Mouse (Mus musculus) lung, embryonic 15.5 days (tissue): ENCODE data around the gene Thumpd2. TPM values are rescaled to one million over a fixed set of nuclear protein-coding genes. Genes with fewer than 3 reads are reported as not detected.

ENCODE experiments used
- ATAC-seq: fragments of 200-750 bp; cut with Nextera tagmentation; 2 replicates; pipeline ENCODE4 v1.8.0; 2017; ENCODE audit warnings: moderate number of reproducible peaks, borderline replicate concordance; ENCODE audit not compliant: low FRiP score, low TSS enrichment; ENCODE audit errors: extremely low read depth
- H3K27ac ChIP-seq: fragments of 300-500 bp; sonication (generic); 2 replicates; pipeline ENCODE4 v1.5.1; 2015; ENCODE audit warnings: moderate library complexity, mild to moderate bottlenecking, inconsistent platforms
- H3K27me3 ChIP-seq: fragments of 300-500 bp; sonication (generic); 2 replicates; pipeline ENCODE4 v1.6.1; 2015; ENCODE audit warnings: inconsistent platforms
- H3K36me3 ChIP-seq: fragments of 300-500 bp; sonication (generic); 2 replicates; pipeline ENCODE4 v1.6.1; 2015; ENCODE audit warnings: inconsistent platforms
- H3K4me1 ChIP-seq: fragments of 300-500 bp; sonication (generic); 2 replicates; pipeline ENCODE4 v1.6.1; 2015; ENCODE audit warnings: inconsistent platforms
- H3K4me2 ChIP-seq: fragments of 300-500 bp; sonication (generic); 2 replicates; pipeline ENCODE4 v1.6.1; 2015; ENCODE audit warnings: inconsistent platforms, mild to moderate bottlenecking, moderate library complexity
- H3K4me3 ChIP-seq: fragments of 300-500 bp; sonication (generic); 2 replicates; pipeline ENCODE4 v1.5.1; 2015; ENCODE audit warnings: mild to moderate bottlenecking, inconsistent platforms
- H3K9ac ChIP-seq: fragments of 300-500 bp; sonication (generic); 2 replicates; pipeline ENCODE4 v1.6.1; 2015; ENCODE audit warnings: inconsistent platforms
- H3K9me3 ChIP-seq: fragments of 300-500 bp; sonication (generic); 2 replicates; pipeline ENCODE4 v1.6.1; 2016; ENCODE audit warnings: inconsistent platforms
- WGBS: fragments of 180-500 bp; shearing (Covaris S2); methylation state at CpG from one replicate; pipeline ENCODE4 v1.1.7; 2015; 5-methylcytosine and 5-hydroxymethylcytosine counted together
- polyA plus RNA-seq: library from polyadenylated mRNA; unstranded; fragments of >200 nt; fragmentation: Nextera tagmentation; extraction: Ambion mirVana; gene quantifications from 2 replicates; pipeline ENCODE4 v1.2.1, GENCODE M21; 2015

Gene Thumpd2
- polyA plus RNA-seq, 1 experiment from 2014 or later = 16.2 TPM

- Histone ChIP-seq H3K9me3 (no peaks in the 10 kb centered on the region), H3K9ac (no peak overlapping the region)
- WGBS = 90% methylated on average over 6 of the region's 6 CpGs
Measured at GRCm38 (mm10) chr17:81027331-81027730, 37.6 kb downstream of the Thumpd2 start.

GRCm38 (mm10) chr17:81017132-81017531 lies 47.8 kb downstream of the Thumpd2 start:
- H3K4me1 ChIP-seq = peaks cover 9% of the 10 kb centered on the region; the same call in 1 of the 2 replicates
- no peaks in the 10 kb centered on the region for H3K27me3 ChIP-seq
- H3K4me3 ChIP-seq = no peak overlapping the region
- H3K9me3 ChIP-seq = no peaks in the 10 kb centered on the region
- no peak overlapping the region for H3K4me2 ChIP-seq
- no peaks in the 10 kb centered on the region for H3K36me3 ChIP-seq
- WGBS = 61% methylated on average over 1 of the region's 1 CpGs
- ATAC-seq = no peak
- H3K27ac ChIP-seq = no peak overlapping the region
- H3K9ac ChIP-seq = no peak overlapping the region

More at GRCm38 (mm10) chr17:81027331-81027730, 37.6 kb downstream of the Thumpd2 start:
- Histone ChIP-seq H3K4me1 (no peaks in the 10 kb centered on the region), H3K4me2 (no peak overlapping the region), H3K36me3 (peaks cover 50% of the 10 kb centered on the region), H3K27me3 (no peaks in the 10 kb centered on the region), H3K27ac (no peak overlapping the region), H3K4me3 (no peak overlapping the region)
- ATAC-seq = no peak

GRCm38 (mm10) chr17:81015814-81016447 lies 49.0 kb downstream of the Thumpd2 start:
- Histone ChIP-seq H3K4me1 (peaks cover 18% of the 10 kb centered on the region; the same call in 1 of the 2 replicates), H3K9ac (no peak overlapping the region), H3K9me3 (no peaks in the 10 kb centered on the region), H3K4me3 (no peak overlapping the region), H3K27me3 (no peaks in the 10 kb centered on the region), H3K4me2 (no peak overlapping the region), H3K36me3 (no peaks in the 10 kb centered on the region), H3K27ac (peak overlapping the region; percentile 9; the same call in 1 of the 2 replicates)
- peak; percentile 69 for ATAC-seq
- WGBS = 33% methylated on average over 4 of the region's 4 CpGs

GRCm38 (mm10) chr17:81010844-81011685 lies 53.8 kb downstream of the Thumpd2 start:
- peaks cover 13% of the 10 kb centered on the region; the same call in 1 of the 2 replicates for H3K4me1 ChIP-seq
- H3K9ac ChIP-seq = no peak overlapping the region
- H3K36me3 ChIP-seq = no peaks in the 10 kb centered on the region
- H3K27ac ChIP-seq = peak overlapping the region; percentile 21; the same call in 1 of the 2 replicates
- H3K9me3 ChIP-seq = no peaks in the 10 kb centered on the region
- 57% methylated on average over 18 of the region's 18 CpGs for WGBS
- H3K4me3 ChIP-seq = no peak overlapping the region
- no peak for ATAC-seq
- no peaks in the 10 kb centered on the region for H3K27me3 ChIP-seq
- no peak overlapping the region for H3K4me2 ChIP-seq

- Histone ChIP-seq H3K9ac (no peak overlapping the region), H3K9me3 (no peaks in the 10 kb centered on the region), H3K4me2 (no peak overlapping the region), H3K36me3 (no peaks in the 10 kb centered on the region), H3K27ac (no peak overlapping the region), H3K4me1 (peaks cover 13% of the 10 kb centered on the region; the same call in 1 of the 2 replicates), H3K27me3 (no peaks in the 10 kb centered on the region), H3K4me3 (no peak overlapping the region)
- WGBS = 73% methylated on average over 3 of the region's 3 CpGs
- ATAC-seq = no peak
Measured at GRCm38 (mm10) chr17:81010199-81010598, 54.7 kb downstream of the Thumpd2 start.

- 74% methylated on average over 10 of the region's 10 CpGs for WGBS
- H3K4me1 ChIP-seq = peaks cover 24% of the 10 kb centered on the region
Measured at GRCm38 (mm10) chr17:81009112-81009511, 55.8 kb downstream of the Thumpd2 start.

GRCm38 (mm10) chr17:81005292-81005691 lies 59.6 kb downstream of the Thumpd2 start:
- ATAC-seq = no peak
- no peak overlapping the region for H3K9ac ChIP-seq
- no peaks in the 10 kb centered on the region for H3K27me3 ChIP-seq
- no peaks in the 10 kb centered on the region for H3K36me3 ChIP-seq
- H3K4me3 ChIP-seq = no peak overlapping the region
- H3K4me1 ChIP-seq = peaks cover 27% of the 10 kb centered on the region
- H3K9me3 ChIP-seq = no peaks in the 10 kb centered on the region
- H3K4me2 ChIP-seq = no peak overlapping the region
- WGBS = 74% methylated on average over 8 of the region's 8 CpGs
- H3K27ac ChIP-seq = no peak overlapping the region

More at GRCm38 (mm10) chr17:81009112-81009511, 55.8 kb downstream of the Thumpd2 start:
- Histone ChIP-seq H3K36me3 (no peaks in the 10 kb centered on the region), H3K27me3 (no peaks in the 10 kb centered on the region), H3K4me3 (no peak overlapping the region), H3K27ac (no peak overlapping the region), H3K9ac (no peak overlapping the region), H3K9me3 (no peaks in the 10 kb centered on the region), H3K4me2 (no peak overlapping the region)
- ATAC-seq = no peak

- H3K4me3 ChIP-seq = no peak overlapping the region
- peak overlapping the region; percentile 12; the same call in 1 of the 2 replicates for H3K27ac ChIP-seq
- peaks cover 27% of the 10 kb centered on the region for H3K4me1 ChIP-seq
- WGBS = 25% methylated on average over 11 of the region's 11 CpGs
- no peaks in the 10 kb centered on the region for H3K9me3 ChIP-seq
- H3K27me3 ChIP-seq = no peaks in the 10 kb centered on the region
- ATAC-seq = no peak
- no peak overlapping the region for H3K4me2 ChIP-seq
- H3K9ac ChIP-seq = no peak overlapping the region
- H3K36me3 ChIP-seq = no peaks in the 10 kb centered on the region
Measured at GRCm38 (mm10) chr17:81004454-81004853, 60.4 kb downstream of the Thumpd2 start.

- no peak for ATAC-seq
- H3K27me3 ChIP-seq = no peaks in the 10 kb centered on the region
- H3K4me1 ChIP-seq = peaks cover 36% of the 10 kb centered on the region
- H3K27ac ChIP-seq = no peak overlapping the region
- 56% methylated on average over 5 of the region's 5 CpGs for WGBS
- no peaks in the 10 kb centered on the region for H3K36me3 ChIP-seq
- H3K4me2 ChIP-seq = no peak overlapping the region
- H3K9ac ChIP-seq = no peak overlapping the region
- H3K9me3 ChIP-seq = no peaks in the 10 kb centered on the region
- H3K4me3 ChIP-seq = no peak overlapping the region
Measured at GRCm38 (mm10) chr17:81002130-81002529, 62.8 kb downstream of the Thumpd2 start.

- no peaks in the 10 kb centered on the region for H3K9me3 ChIP-seq
- no peak overlapping the region for H3K4me3 ChIP-seq
- H3K27me3 ChIP-seq = no peaks in the 10 kb centered on the region
- H3K27ac ChIP-seq = no peak overlapping the region
- H3K4me2 ChIP-seq = no peak overlapping the region
- no peak overlapping the region for H3K9ac ChIP-seq
- no peaks in the 10 kb centered on the region for H3K36me3 ChIP-seq
- no peak for ATAC-seq
- H3K4me1 ChIP-seq = peaks cover 40% of the 10 kb centered on the region
- WGBS = 87% methylated on average over 4 of the region's 4 CpGs
Measured at GRCm38 (mm10) chr17:81001647-81002046, 63.2 kb downstream of the Thumpd2 start.

GRCm38 (mm10) chr17:81001010-81001409 lies 63.9 kb downstream of the Thumpd2 start:
- 77% methylated on average over 12 of the region's 12 CpGs for WGBS

GRCm38 (mm10) chr17:80998958-80999357 lies 65.9 kb downstream of the Thumpd2 start:
- Histone ChIP-seq H3K9ac (no peak overlapping the region), H3K27ac (peak overlapping the region; percentile 48), H3K4me3 (no peak overlapping the region), H3K27me3 (no peaks in the 10 kb centered on the region), H3K9me3 (no peaks in the 10 kb centered on the region), H3K4me1 (peaks cover 26% of the 10 kb centered on the region; the same call in 1 of the 2 replicates), H3K4me2 (no peak overlapping the region), H3K36me3 (no peaks in the 10 kb centered on the region; the same call in 1 of the 2 replicates)
- ATAC-seq = no peak
- 41% methylated on average over 6 of the region's 6 CpGs for WGBS

More at GRCm38 (mm10) chr17:81001010-81001409, 63.9 kb downstream of the Thumpd2 start:
- no peak for ATAC-seq
- H3K4me1 ChIP-seq = peaks cover 40% of the 10 kb centered on the region
- no peak overlapping the region for H3K9ac ChIP-seq
- no peaks in the 10 kb centered on the region; the same call in 1 of the 2 replicates for H3K36me3 ChIP-seq
- H3K27me3 ChIP-seq = no peaks in the 10 kb centered on the region
- H3K27ac ChIP-seq = no peak overlapping the region
- H3K4me2 ChIP-seq = no peak overlapping the region
- no peak overlapping the region for H3K4me3 ChIP-seq
- no peaks in the 10 kb centered on the region for H3K9me3 ChIP-seq
